9 mouse cellular contexts compared by ENCODE assay signal in the genomic region with DNA sequence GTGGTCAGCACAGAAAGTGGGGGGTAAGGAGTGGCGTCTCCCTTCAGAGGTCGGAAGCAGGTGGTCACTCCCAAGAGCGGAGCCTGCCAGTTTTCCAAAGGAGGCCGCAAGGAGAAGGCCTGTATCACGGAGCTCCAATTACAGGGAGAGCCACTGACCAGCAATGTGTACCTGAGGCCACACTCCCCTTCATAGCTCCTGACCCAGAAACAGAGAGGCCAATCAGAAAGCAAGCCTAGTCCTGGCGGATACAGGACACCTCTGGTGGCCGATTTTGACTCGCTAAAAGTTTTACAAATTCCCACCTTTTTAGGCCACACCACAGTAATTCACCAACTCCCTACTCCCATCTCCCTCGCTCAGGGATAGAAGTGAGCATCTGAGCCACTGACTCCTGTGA.
"Had no signal": no experiment of that assay in that cellular context is flagged by ENCODE, and none has a peak within 500 bp of the region (broad histone marks: within the 10 kb centered on the region; RNA-seq: fewer than 3 reads in every experiment).

No protein-coding gene starts in this region.

- H3K4me2 ChIP-seq: liver, embryonic 11.5 days; lung, embryonic 15.5 days; midbrain, embryonic 13.5 days had no signal

- H3K27ac ChIP-seq: left cerebral cortex, adult 2 months; liver, embryonic 14.5 days; lung, embryonic 15.5 days; midbrain, embryonic 10.5 days; midbrain, embryonic 13.5 days; stomach, postnatal 0 days had no signal

- H3K9me3 ChIP-seq: lung, embryonic 15.5 days; megakaryocyte, embryonic 14.5 days; midbrain, embryonic 10.5 days; midbrain, embryonic 13.5 days had no signal

- H3K27me3 ChIP-seq: lung, embryonic 15.5 days; midbrain, embryonic 13.5 days had no signal

- H3K4me1 ChIP-seq: midbrain, embryonic 10.5 days; midbrain, embryonic 13.5 days had no signal

- H3K36me3 ChIP-seq: lung, embryonic 15.5 days; midbrain, embryonic 10.5 days; midbrain, embryonic 13.5 days had no signal

- H3K9ac ChIP-seq: liver, embryonic 14.5 days; lung, embryonic 15.5 days; midbrain, embryonic 13.5 days had no signal

- H3K4me3 ChIP-seq: left cerebral cortex, adult 2 months; lung, embryonic 15.5 days; megakaryocyte, embryonic 14.5 days; midbrain, embryonic 10.5 days; midbrain, embryonic 13.5 days; myocyte had no signal
